Mouse (Mus musculus): ENCODE data around the gene Sox10. TPM values are rescaled to one million over a fixed set of nuclear protein-coding genes. Genes with fewer than 3 reads are reported as not detected.

Sox10 gene
- polyA plus RNA-seq, 1 experiment: 80.8 TPM

DNA sequence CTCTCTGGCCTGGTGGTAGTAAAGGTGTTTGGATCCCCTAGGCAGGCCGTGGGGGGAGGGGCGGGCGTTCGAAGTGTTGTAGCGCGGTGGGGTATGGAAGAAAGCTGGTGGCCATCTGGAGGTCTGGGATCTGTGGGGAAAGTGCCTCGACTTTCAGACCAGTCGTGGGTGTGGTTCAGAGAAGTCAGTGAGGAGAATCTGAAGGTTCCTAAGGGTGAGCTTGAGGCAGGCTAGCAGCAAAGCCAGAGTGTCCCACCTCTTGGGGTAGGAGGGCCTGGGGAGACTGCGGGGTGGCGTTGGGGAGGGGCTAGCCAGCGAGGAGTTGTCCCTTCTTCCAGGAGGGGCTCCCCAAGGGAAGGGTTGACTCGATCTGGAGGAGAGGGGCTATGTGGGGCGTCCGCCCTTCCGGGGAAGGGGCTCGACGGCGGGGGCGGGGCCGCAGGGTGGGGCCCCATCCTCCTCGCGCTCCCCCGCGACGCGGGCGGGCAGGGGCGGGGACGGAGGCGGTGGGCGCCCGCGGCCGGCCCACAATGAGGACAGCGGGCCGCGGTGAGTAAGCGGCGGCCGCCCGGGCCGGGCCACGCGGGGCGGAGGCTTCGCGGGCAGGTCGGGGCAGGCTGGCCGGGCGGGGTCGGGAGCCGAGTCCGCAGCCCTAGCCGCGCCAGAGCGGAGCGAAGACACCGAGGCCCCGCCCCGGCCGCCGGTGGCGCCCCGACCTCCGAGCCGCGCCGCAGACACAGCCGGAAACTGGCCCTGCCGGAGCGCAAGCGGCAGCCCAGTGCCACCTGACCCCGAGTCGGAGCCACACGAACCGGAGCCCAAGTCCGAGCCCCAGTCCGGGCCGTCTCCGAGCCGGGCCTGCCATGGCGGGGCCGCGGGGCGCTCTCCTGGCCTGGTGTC lies 56.4 kb downstream of the Sox10 start, which contains the start of gene Micall1:
Gene Micall1 (plus strand): TSS at position 478 of the 900 bp plus-strand sequence.
- H3K27ac ChIP-seq (ENCODE audit: insufficient read depth, low read length): peak within 1 kb of the TSS; percentile 66
- peak; percentile 83 to 86 for DNase-seq
- H3K27me3 ChIP-seq (ENCODE audit: control insufficient read depth, insufficient read depth, low read length): no peaks in the 10 kb centered on the region
- H3K4me3 ChIP-seq (replicated peaks; ENCODE audit: insufficient read depth, low read depth, low read length): peak within 1 kb of the TSS; percentile 60
- TF ChIP-seq CTCF (IDR thresholded peaks at IDR 0.05; ENCODE audit: borderline replicate concordance, insufficient read depth, low read depth, low read length): no peak
- TF ChIP-seq POLR2A (IDR thresholded peaks at IDR 0.05; ENCODE audit: borderline replicate concordance, insufficient read depth, low read length): 0 out of 2 replicates have a peak, but pooled peaks have one; percentile 37
- peaks cover 9% of the 10 kb centered on the region for H3K4me1 ChIP-seq (ENCODE audit: control insufficient read depth, insufficient read depth, low read length)
- 2% methylated on average over 54 of the region's 85 CpGs for WGBS

- WGBS: 29% methylated on average over 7 of the region's 7 CpGs
- H3K4me1 ChIP-seq (ENCODE audit: control insufficient read depth, insufficient read depth, low read length): peaks cover 9% of the 10 kb centered on the region
- no peaks in the 10 kb centered on the region for H3K27me3 ChIP-seq (ENCODE audit: control insufficient read depth, insufficient read depth, low read length)
- H3K4me3 ChIP-seq (replicated peaks; ENCODE audit: insufficient read depth, low read depth, low read length): no peak overlapping the region
- TF ChIP-seq POLR2A (IDR thresholded peaks at IDR 0.05; ENCODE audit: borderline replicate concordance, insufficient read depth, low read length) (no peak), CTCF (IDR thresholded peaks at IDR 0.05; ENCODE audit: borderline replicate concordance, insufficient read depth, low read depth, low read length) (no peak)
- no peak overlapping the region for H3K27ac ChIP-seq (ENCODE audit: insufficient read depth, low read length)
- no peak for DNase-seq
Measured at GRCm38 (mm10) chr15:79107966-79108365, 57.1 kb downstream of the Sox10 start.

- Histone ChIP-seq H3K4me3 (replicated peaks; ENCODE audit: insufficient read depth, low read depth, low read length) (no peak overlapping the region), H3K4me1 (ENCODE audit: control insufficient read depth, insufficient read depth, low read length) (peaks cover 4% of the 10 kb centered on the region), H3K27ac (ENCODE audit: insufficient read depth, low read length) (no peak overlapping the region), H3K27me3 (ENCODE audit: control insufficient read depth, insufficient read depth, low read length) (no peaks in the 10 kb centered on the region)
- TF ChIP-seq POLR2A (IDR thresholded peaks at IDR 0.05; ENCODE audit: borderline replicate concordance, insufficient read depth, low read length): no peak
- no peak for TF ChIP-seq CTCF (IDR thresholded peaks at IDR 0.05; ENCODE audit: borderline replicate concordance, insufficient read depth, low read depth, low read length)
- no peak for DNase-seq
- WGBS: 59% methylated on average over 2 of the region's 2 CpGs
Measured at GRCm38 (mm10) chr15:79105804-79106203, 59.2 kb downstream of the Sox10 start.

Other genes with a start within 250 kb of the Sox10 start
- 64.7 and 71.7 TPM in 2 replicates for gene Lgals1, start 238.5 kb downstream of the Sox10 start, polyA plus RNA-seq (2012; rRNA removed)
- gene Nol12, start 230.3 kb downstream of the Sox10 start, polyA plus RNA-seq (2012; rRNA removed): 30.7 and 34.4 TPM in 2 replicates
- 35.3 and 39.4 TPM in 2 replicates for gene Triobp, start 217.5 kb downstream of the Sox10 start, polyA plus RNA-seq (2012; rRNA removed)
- gene H1f0, start 136.8 kb downstream of the Sox10 start, polyA plus RNA-seq (2012; rRNA removed): 197 and 242 TPM in 2 replicates
- 0.11 and 0.26 TPM in 2 replicates for gene Galr3, start 123.4 kb downstream of the Sox10 start, polyA plus RNA-seq (2012; rRNA removed)
- gene Ankrd54, start 102.3 kb downstream of the Sox10 start, polyA plus RNA-seq (2012; rRNA removed): 40.7 and 42.8 TPM in 2 replicates
- gene Eif3l, start 90.1 kb downstream of the Sox10 start, polyA plus RNA-seq (2012; rRNA removed): 88.1 and 93.0 TPM in 2 replicates
- gene Micall1, start 56.3 kb downstream of the Sox10 start, polyA plus RNA-seq (2012; rRNA removed): 35.9 and 37.0 TPM in 2 replicates
- 107 and 110 TPM in 2 replicates for gene Polr2f, start 24.2 kb downstream of the Sox10 start, polyA plus RNA-seq (2012; rRNA removed)
- 6.7 and 10.8 TPM in 2 replicates for gene 1700088E04Rik, start 24.0 kb downstream of the Sox10 start, polyA plus RNA-seq (2012; rRNA removed)
- 93.1 and 95.8 TPM in 2 replicates for gene Pick1, start 63.9 kb upstream of the Sox10 start, polyA plus RNA-seq (2012; rRNA removed)
- 0.33 and 0.67 TPM in 2 replicates for gene Gm49486, start 64.2 kb upstream of the Sox10 start, polyA plus RNA-seq (2012; rRNA removed)
- 0.47 and 1.7 TPM in 2 replicates for gene Slc16a8, start 89.5 kb upstream of the Sox10 start, polyA plus RNA-seq (2012; rRNA removed)
- 0.21 and 0.52 TPM in 2 replicates for gene Baiap2l2, start 120.3 kb upstream of the Sox10 start, polyA plus RNA-seq (2012; rRNA removed)
- gene Pla2g6, start 163.2 kb upstream of the Sox10 start, polyA plus RNA-seq (2012; rRNA removed): 26.1 and 27.3 TPM in 2 replicates
- 0.78 and 0.80 TPM in 2 replicates for gene Maff, start 181.4 kb upstream of the Sox10 start, polyA plus RNA-seq (2012; rRNA removed)
- 88.5 and 95.4 TPM in 2 replicates for gene Tmem184b, start 238.3 kb upstream of the Sox10 start, polyA plus RNA-seq (2012; rRNA removed)

Measured in cerebellum, adult 2 months (tissue).